In the genomic region with DNA sequence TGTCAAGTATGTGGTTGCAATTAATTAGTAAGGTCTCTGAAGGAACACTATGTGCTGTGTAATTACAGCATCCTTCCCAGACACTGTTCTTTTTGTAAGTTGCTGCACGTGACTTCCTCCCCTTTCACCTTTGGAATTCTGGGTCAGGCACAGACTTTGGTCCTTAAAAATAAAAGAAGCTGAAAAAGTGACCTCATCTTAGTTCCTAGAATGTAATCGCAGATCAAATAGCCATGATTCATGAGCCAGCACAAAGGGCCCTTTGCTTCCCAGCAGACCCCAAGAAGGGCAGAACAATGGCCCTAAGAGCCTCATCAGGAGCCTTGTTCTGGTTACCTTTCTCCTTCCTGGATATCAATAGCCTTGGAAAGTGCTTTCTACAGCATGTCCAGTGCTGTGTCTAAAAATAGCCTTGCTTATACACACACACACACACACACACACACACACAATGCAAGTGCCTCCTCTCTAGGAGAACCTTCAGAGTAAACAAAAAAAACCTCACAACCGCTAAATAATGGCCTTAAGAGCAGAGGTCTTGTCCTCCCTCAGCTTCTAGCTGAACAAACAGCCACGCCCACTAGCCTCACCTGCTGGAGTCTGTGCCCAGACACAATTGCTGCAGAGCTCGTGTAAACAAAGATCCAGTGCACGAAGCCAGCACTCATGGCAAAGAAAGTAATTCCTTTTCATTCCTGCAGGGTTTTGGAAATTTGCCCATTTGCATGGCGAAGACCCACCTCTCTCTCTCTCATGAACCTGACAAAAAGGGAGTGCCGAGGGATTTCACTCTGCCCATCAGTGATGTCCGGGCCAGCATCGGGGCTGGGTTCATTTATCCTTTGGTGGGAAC, we compare ENCODE assay signal across 8 mouse cellular contexts.
DNase-seq lines count a peak whose midpoint lies in the region; ATAC-seq lines count a peak whose summit lies in the region.

No protein-coding gene starts in this region.

- H3K27ac ChIP-seq in heart, embryonic 14.5 days (replicated peaks in 1 of 2; ENCODE audit: control insufficient read depth in 1 of 2, insufficient read depth in 1 of 2, low read depth in 2 of 2, low read length in 2 of 2): peak overlapping the region; percentile 46 to 84
- peak overlapping the region; percentile 27; the same call in 1 of the 2 replicates for H3K27ac ChIP-seq in liver, embryonic 13.5 days

- H3K4me2 ChIP-seq in heart, embryonic 14.5 days (ENCODE audit: low read length): peak overlapping the region; percentile 16; the same call in 1 of the 2 replicates
- no peak overlapping the region for H3K4me2 ChIP-seq in liver, embryonic 13.5 days

- H3K9ac ChIP-seq in heart, embryonic 14.5 days (ENCODE audit: low read length): peak overlapping the region; percentile 21; the same call in 1 of the 2 replicates
- no peak overlapping the region for H3K9ac ChIP-seq in liver, embryonic 13.5 days

- no peak overlapping the region for H3K4me3 ChIP-seq in heart, embryonic 14.5 days (ENCODE audit: control insufficient read depth in 1 of 2, insufficient read depth in 1 of 2, low read depth in 1 of 2, low read length in 2 of 2)
- no peak overlapping the region for H3K4me3 ChIP-seq in liver, embryonic 13.5 days (replicated peaks)

- WGBS in heart, embryonic 14.5 days: 46% methylated on average over 10 of the region's 10 CpGs
- WGBS in liver, embryonic 13.5 days (ENCODE audit: insufficient replicate concordance): 69% methylated on average over 10 of the region's 10 CpGs

- intact Hi-C loops in left cerebral cortex, postnatal 14 days (cut with DNase I): no loop called here

- no peak for ATAC-seq in heart, embryonic 14.5 days (ENCODE audit: insufficient number of reproducible peaks, insufficient read depth, low FRiP score, low read depth)
- ATAC-seq in liver, embryonic 13.5 days (ENCODE audit: low read depth): peak; percentile 11; the same call in 1 of the 2 replicates

- H3K9me3 ChIP-seq in heart, embryonic 14.5 days (ENCODE audit: control insufficient read depth, low read length): no peaks in the 10 kb centered on the region
- no peaks in the 10 kb centered on the region for H3K9me3 ChIP-seq in liver, embryonic 13.5 days (replicated peaks)

- no peaks in the 10 kb centered on the region for H3K27me3 ChIP-seq in heart, embryonic 14.5 days (ENCODE audit: control insufficient read depth, insufficient read depth, low read length)
- H3K27me3 ChIP-seq in liver, embryonic 13.5 days: no peaks in the 10 kb centered on the region

- DNase-seq in ES-CJ7 (ENCODE audit: low read depth, low spot score) (peak; percentile 73), adipocyte (ENCODE audit: low spot score) (peak; percentile 12)
- DNase-seq in liver, embryonic 13.5 days: no peak
- peak; percentile 38 for DNase-seq in retina, embryonic 14.5 days (ENCODE audit: low spot score)
- DNase-seq in spleen, postnatal 14 days (ENCODE audit: low spot score in 2 of 2): no peak
- DNase-seq in adrenal gland, adult 18-20 months (ENCODE audit: low spot score in 2 of 2): no peak
- no peak for DNase-seq in left cerebral cortex, postnatal 14 days (ENCODE audit: low spot score in 2 of 2)

- peaks cover 19 to 31% of the 10 kb centered on the region in 2 experiments for H3K4me1 ChIP-seq in heart, embryonic 14.5 days (ENCODE audit: control insufficient read depth in 2 of 2, insufficient read depth in 2 of 2, low read length in 2 of 2)
- H3K4me1 ChIP-seq in liver, embryonic 13.5 days (replicated peaks): peaks cover 11% of the 10 kb centered on the region

- peaks cover 8% of the 10 kb centered on the region; the same call in 1 of the 2 replicates for H3K36me3 ChIP-seq in heart, embryonic 14.5 days (ENCODE audit: control insufficient read depth, insufficient read depth, low read length)
- peaks cover 63% of the 10 kb centered on the region for H3K36me3 ChIP-seq in liver, embryonic 13.5 days

Comparison
In these comparisons a context has a peak if more than half of its experiments do, and no peak if none do; other contexts are left out.
1. DNase-seq: peak in ES-CJ7 (single experiment), adipocyte (single experiment) and retina, embryonic 14.5 days (single experiment); none in liver, embryonic 13.5 days (single experiment), spleen, postnatal 14 days (0 of 2), adrenal gland, adult 18-20 months (0 of 2) and left cerebral cortex, postnatal 14 days (0 of 2).